Mouse (Mus musculus): Measurements from ENCODE around the gene Mansc1. TPM values are rescaled to one million over a fixed set of nuclear protein-coding genes. Genes with fewer than 3 reads are reported as not detected.
A peak's percentile ranks its signal among the peaks of the same experiment; 100 is the strongest.

Mansc1 gene
- polyA plus RNA-seq, 1 experiment from 2014 or later: 1.6 TPM

GRCm38 (mm10) chr6:134659108-134659958 is 27.0 kb upstream of the Mansc1 start:
- no peaks in the 10 kb centered on the region for H3K9me3 ChIP-seq
- no peak overlapping the region for H3K4me3 ChIP-seq
- H3K4me1 ChIP-seq: peaks cover 14% of the 10 kb centered on the region; the same call in 1 of the 2 replicates
- WGBS: 20% methylated on average over 9 of the region's 9 CpGs
- peak; percentile 89 for ATAC-seq (ENCODE audit: low FRiP score, low read depth)
- H3K36me3 ChIP-seq: no peaks in the 10 kb centered on the region
- H3K27ac ChIP-seq: no peak overlapping the region
- no peak overlapping the region for H3K9ac ChIP-seq
- H3K4me2 ChIP-seq (replicated peaks): 0 out of 2 replicates have a peak overlapping the region, but pooled peaks have one; percentile 30
- H3K27me3 ChIP-seq: no peaks in the 10 kb centered on the region

GRCm38 (mm10) chr6:134656527-134656926 is 24.2 kb upstream of the Mansc1 start:
- Histone ChIP-seq H3K36me3 (no peaks in the 10 kb centered on the region), H3K27ac (peak overlapping the region; percentile 22; the same call in 1 of the 2 replicates), H3K4me1 (peaks cover 14% of the 10 kb centered on the region; the same call in 1 of the 2 replicates), H3K9me3 (no peaks in the 10 kb centered on the region), H3K9ac (no peak overlapping the region), H3K27me3 (no peaks in the 10 kb centered on the region), H3K4me2 (replicated peaks) (no peak overlapping the region), H3K4me3 (no peak overlapping the region)
- WGBS: 57% methylated on average over 4 of the region's 4 CpGs
- ATAC-seq (ENCODE audit: low FRiP score, low read depth): no peak

- 81% methylated on average over 5 of the region's 5 CpGs for WGBS
- Histone ChIP-seq H3K9ac (no peak overlapping the region), H3K27me3 (no peaks in the 10 kb centered on the region), H3K4me3 (no peak overlapping the region), H3K27ac (no peak overlapping the region), H3K9me3 (no peaks in the 10 kb centered on the region), H3K36me3 (peaks cover 5% of the 10 kb centered on the region), H3K4me2 (replicated peaks) (no peak overlapping the region), H3K4me1 (peaks cover 11% of the 10 kb centered on the region)
- ATAC-seq (ENCODE audit: low FRiP score, low read depth): no peak
These were observed 16.1 kb upstream of the Mansc1 start for GRCm38 (mm10) chr6:134648356-134648755.

GRCm38 (mm10) chr6:134647621-134648020 is 15.3 kb upstream of the Mansc1 start:
- Histone ChIP-seq H3K4me3 (no peak overlapping the region), H3K4me2 (replicated peaks) (no peak overlapping the region), H3K4me1 (peaks cover 11% of the 10 kb centered on the region), H3K27ac (no peak overlapping the region; the same call in 1 of the 2 replicates), H3K9ac (no peak overlapping the region), H3K27me3 (no peaks in the 10 kb centered on the region), H3K9me3 (no peaks in the 10 kb centered on the region), H3K36me3 (peaks cover 5% of the 10 kb centered on the region)
- ATAC-seq (ENCODE audit: low FRiP score, low read depth): no peak
- WGBS: 29% methylated on average over 5 of the region's 5 CpGs

- Histone ChIP-seq H3K9ac (no peak overlapping the region), H3K9me3 (no peaks in the 10 kb centered on the region), H3K27ac (no peak overlapping the region), H3K4me1 (peaks cover 16% of the 10 kb centered on the region), H3K27me3 (no peaks in the 10 kb centered on the region), H3K4me3 (no peak overlapping the region), H3K4me2 (replicated peaks) (no peak overlapping the region), H3K36me3 (peaks cover 5% of the 10 kb centered on the region)
- no peak for ATAC-seq (ENCODE audit: low FRiP score, low read depth)
- WGBS: 90% methylated on average over 6 of the region's 6 CpGs
These were observed 14.5 kb upstream of the Mansc1 start for GRCm38 (mm10) chr6:134646835-134647234.

- no peak overlapping the region for H3K27ac ChIP-seq
- no peak overlapping the region for H3K9ac ChIP-seq
- 92% methylated on average over 5 of the region's 5 CpGs for WGBS
- H3K4me2 ChIP-seq (replicated peaks): no peak overlapping the region
- no peaks in the 10 kb centered on the region for H3K27me3 ChIP-seq
- no peak for ATAC-seq (ENCODE audit: low FRiP score, low read depth)
- no peaks in the 10 kb centered on the region for H3K9me3 ChIP-seq
- peaks cover 5% of the 10 kb centered on the region for H3K36me3 ChIP-seq
- H3K4me3 ChIP-seq: no peak overlapping the region
- H3K4me1 ChIP-seq: peaks cover 18% of the 10 kb centered on the region
These were observed 11.0 kb upstream of the Mansc1 start for GRCm38 (mm10) chr6:134643296-134643695.

- H3K36me3 ChIP-seq: peaks cover 5% of the 10 kb centered on the region
- H3K4me3 ChIP-seq: peak overlapping the region; percentile 88
- H3K4me1 ChIP-seq: peaks cover 10% of the 10 kb centered on the region; the same call in 1 of the 2 replicates
- no peaks in the 10 kb centered on the region for H3K27me3 ChIP-seq
- ATAC-seq (ENCODE audit: low FRiP score, low read depth): no peak
- peak overlapping the region; percentile 88 for H3K9ac ChIP-seq
- H3K9me3 ChIP-seq: no peaks in the 10 kb centered on the region
- WGBS: 72% methylated on average over 9 of the region's 9 CpGs
- H3K4me2 ChIP-seq (replicated peaks): peak overlapping the region; percentile 70
- H3K27ac ChIP-seq: no peak overlapping the region
These were observed 9.6 kb upstream of the Mansc1 start for GRCm38 (mm10) chr6:134641738-134642446.

- Histone ChIP-seq H3K27ac (no peak overlapping the region), H3K27me3 (no peaks in the 10 kb centered on the region), H3K4me2 (replicated peaks) (peak overlapping the region; percentile 70), H3K4me1 (peaks cover 10% of the 10 kb centered on the region; the same call in 1 of the 2 replicates), H3K9me3 (no peaks in the 10 kb centered on the region), H3K9ac (peak overlapping the region; percentile 88), H3K4me3 (peak overlapping the region; percentile 88), H3K36me3 (peaks cover 5% of the 10 kb centered on the region)
- WGBS: 2% methylated on average over 64 of the region's 65 CpGs
- peak; percentile 99 for ATAC-seq (ENCODE audit: low FRiP score, low read depth)
These were observed 8.5 kb upstream of the Mansc1 start for GRCm38 (mm10) chr6:134640485-134641475.

GRCm38 (mm10) chr6:134639900-134640299 is 7.6 kb upstream of the Mansc1 start:
- no peak overlapping the region for H3K27ac ChIP-seq
- H3K4me3 ChIP-seq: no peak overlapping the region
- no peak overlapping the region for H3K9ac ChIP-seq
- H3K27me3 ChIP-seq: no peaks in the 10 kb centered on the region
- WGBS: 80% methylated on average over 1 of the region's 1 CpGs
- no peak for ATAC-seq (ENCODE audit: low FRiP score, low read depth)
- no peaks in the 10 kb centered on the region for H3K9me3 ChIP-seq
- H3K4me1 ChIP-seq: peaks cover 10% of the 10 kb centered on the region; the same call in 1 of the 2 replicates
- H3K4me2 ChIP-seq (replicated peaks): no peak overlapping the region
- H3K36me3 ChIP-seq: no peaks in the 10 kb centered on the region; the same call in 1 of the 2 replicates

GRCm38 (mm10) chr6:134639210-134639609 is 6.9 kb upstream of the Mansc1 start, which contains the start of gene Borcs5:
Gene Borcs5, plus strand, starts transcription at chr6:134639510.
- H3K9me3 ChIP-seq: no peaks in the 10 kb centered on the region
- 80% methylated on average over 3 of the region's 3 CpGs for WGBS
- no peaks in the 10 kb centered on the region for H3K27me3 ChIP-seq
- peaks cover 10% of the 10 kb centered on the region; the same call in 1 of the 2 replicates for H3K4me1 ChIP-seq
- no peak for ATAC-seq (ENCODE audit: low FRiP score, low read depth)
- no peak within 1 kb of the TSS for H3K4me3 ChIP-seq
- H3K27ac ChIP-seq: no peak within 1 kb of the TSS
- peak within 1 kb of the TSS; percentile 70; the same call in 1 of the 2 replicates for H3K4me2 ChIP-seq (replicated peaks)
- H3K9ac ChIP-seq: no peak within 1 kb of the TSS
- H3K36me3 ChIP-seq: no peaks in the 10 kb centered on the region; the same call in 1 of the 2 replicates

- ATAC-seq (ENCODE audit: low FRiP score, low read depth): no peak
- WGBS: 47% methylated on average over 4 of the region's 4 CpGs
- Histone ChIP-seq H3K9ac (no peak overlapping the region), H3K27ac (no peak overlapping the region), H3K27me3 (peaks cover 22% of the 10 kb centered on the region), H3K4me3 (no peak overlapping the region), H3K36me3 (no peaks in the 10 kb centered on the region), H3K4me2 (replicated peaks) (no peak overlapping the region), H3K4me1 (peaks cover 13% of the 10 kb centered on the region), H3K9me3 (no peaks in the 10 kb centered on the region)
These were observed 4.2 kb upstream of the Mansc1 start for GRCm38 (mm10) chr6:134636476-134636875.

Measured in limb, embryonic 13.5 days (tissue).